Mouse (Mus musculus) C2C12 (cell line): ENCODE results near the gene Msi2.

ENCODE experiments used
- CEBPB ChIP-seq: IDR thresholded peaks from one replicate; pipeline ENCODE4 v1.6.1; 2011; ENCODE audit warnings: low read depth, mild to moderate bottlenecking, control low read depth, moderate library complexity
- CTCF ChIP-seq: IDR thresholded peaks from one replicate; pipeline ENCODE4 v1.5.1; 2011; ENCODE audit not compliant: control insufficient read depth, insufficient read depth, insufficient read length
- MAX ChIP-seq: IDR thresholded peaks from one replicate; pipeline ENCODE4 v1.6.1; 2011; ENCODE audit warnings: mild to moderate bottlenecking, control low read depth
- MYOG ChIP-seq: IDR thresholded peaks from one replicate; pipeline ENCODE4 v1.6.1; 2011; ENCODE audit not compliant: control insufficient read depth, insufficient read length; ENCODE audit errors: extremely low read depth
- USF1 ChIP-seq: IDR thresholded peaks from one replicate; pipeline ENCODE4 v1.6.1; 2011; ENCODE audit warnings: low read depth, mild to moderate bottlenecking, control low read depth, moderate library complexity

- TF ChIP-seq CTCF (no peak), MAX (no peak), MYOG (no peak), USF1 (no peak), CEBPB (no peak)
Measured at GRCm38 (mm10) chr11:88701020-88701419, 17.3 kb downstream of the Msi2 start.
